Mouse (Mus musculus): ENCODE measurements at regions not wholly inside any gene's neighbourhood (a gene's known extent, or its start where the extent isn't known, plus 50 kb on each side); places are given as distances from the start of the nearest gene placed in this dataset.
A peak's percentile ranks its signal among the peaks of the same experiment; 100 is the strongest.

GRCm38 (mm10) chr16:97234321-97234720 lies 63.8 kb upstream of the Dscam start:
- no peak for DNase-seq (ENCODE audit: low spot score)

GRCm38 (mm10) chr16:97239626-97240025 lies 69.1 kb upstream of the Dscam start:
- DNase-seq (ENCODE audit: low spot score), result no peak

GRCm38 (mm10) chr16:97240085-97240484 lies 69.5 kb upstream of the Dscam start:
- no peak for DNase-seq (ENCODE audit: low spot score)

- DNase-seq (ENCODE audit: low spot score), result no peak
Measured at GRCm38 (mm10) chr16:97240859-97241360, 70.4 kb upstream of the Dscam start.

DNA sequence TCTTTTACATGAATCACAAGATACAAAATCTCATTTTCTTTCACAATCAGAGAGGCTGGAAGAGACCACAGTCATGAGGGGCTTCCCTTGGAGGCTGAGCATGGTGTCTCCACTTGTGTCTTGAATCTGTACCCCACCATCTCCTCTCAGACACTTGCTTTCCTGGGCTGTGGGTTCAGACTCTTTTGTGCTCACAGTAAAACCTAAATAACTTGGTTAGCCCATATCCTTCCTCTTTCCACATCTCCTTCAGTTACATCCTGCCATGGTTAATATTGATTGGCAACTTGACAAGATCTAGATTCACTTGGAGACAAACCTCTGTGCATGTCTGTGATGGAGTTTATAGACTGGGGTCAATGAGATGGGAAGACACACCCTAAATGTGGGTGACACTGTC lies 71.1 kb upstream of the Dscam start:
- DNase-seq (ENCODE audit: low spot score), result no peak

DNA sequence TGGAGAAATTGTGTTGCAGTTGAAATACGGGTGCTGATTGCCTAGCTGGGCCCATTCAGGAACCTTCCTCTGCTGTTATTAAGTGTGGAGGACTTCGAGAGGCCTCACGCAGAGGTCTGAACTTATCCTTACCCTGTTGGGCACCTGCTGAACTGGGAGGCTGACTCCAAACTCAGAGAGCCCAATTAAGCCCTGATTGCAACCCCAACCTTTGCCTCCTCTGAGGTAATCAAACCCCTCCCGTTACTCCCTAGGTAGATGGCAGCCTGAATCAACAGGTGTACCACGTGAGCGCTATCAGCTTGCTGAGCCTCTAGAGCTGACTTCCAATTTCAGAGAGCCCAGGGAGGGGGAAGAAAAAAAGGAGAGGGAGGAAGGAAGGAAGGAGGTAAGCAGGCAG lies 79.9 kb upstream of the Dscam start:
- DNase-seq (ENCODE audit: low spot score), result no peak

DNA sequence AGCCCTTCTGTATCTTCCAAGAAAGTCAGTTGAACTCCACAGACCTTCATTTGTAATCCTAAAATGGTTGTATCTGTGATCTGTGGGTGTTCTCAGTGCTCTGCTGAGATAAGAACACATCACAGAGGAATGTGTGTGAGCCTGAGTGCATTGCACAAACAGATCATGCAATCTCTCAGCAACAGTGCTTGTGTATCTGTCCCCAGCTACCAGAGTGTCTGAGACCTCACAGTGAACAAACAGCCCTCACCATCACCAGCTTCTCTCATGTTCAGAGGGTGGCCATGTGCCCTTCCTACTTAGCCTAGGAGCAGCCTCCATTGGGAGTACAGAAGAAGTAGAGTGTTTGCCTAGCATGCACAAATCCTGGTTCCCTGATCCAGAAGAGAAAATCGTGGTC lies 82.0 kb upstream of the Dscam start:
- DNase-seq (ENCODE audit: low spot score), result no peak

DNA sequence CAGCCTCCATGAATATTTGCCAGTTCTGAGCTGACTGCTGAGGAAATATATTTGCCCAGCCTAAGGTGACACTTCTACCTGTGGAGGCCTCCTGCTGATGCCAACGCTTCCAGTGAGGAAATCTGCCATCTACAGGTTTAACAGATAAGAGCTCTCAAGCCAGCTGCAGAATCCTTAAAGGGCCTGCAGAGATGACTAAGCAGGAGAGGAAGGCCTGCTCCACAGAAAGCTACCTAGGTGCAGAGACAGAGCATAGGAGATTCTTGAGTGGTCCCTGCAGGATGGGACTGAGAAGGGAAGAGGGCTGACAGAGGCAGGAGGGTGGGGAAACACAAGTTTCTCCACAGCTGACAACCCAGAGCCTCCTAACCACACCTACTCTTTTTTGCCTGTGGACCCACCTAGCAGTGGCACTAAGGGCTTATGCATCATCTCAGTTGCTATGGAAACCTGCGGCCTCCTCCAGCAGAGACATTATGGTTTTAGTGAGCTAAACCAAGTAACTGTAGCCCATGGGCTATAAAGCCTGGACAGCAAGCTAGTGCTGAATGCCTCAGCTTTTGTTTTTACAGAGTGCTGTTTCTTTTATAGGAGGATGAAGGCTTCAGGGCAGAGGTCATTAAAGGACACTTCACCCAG lies 82.6 kb upstream of the Dscam start:
- no peak for DNase-seq (ENCODE audit: low spot score)

DNA sequence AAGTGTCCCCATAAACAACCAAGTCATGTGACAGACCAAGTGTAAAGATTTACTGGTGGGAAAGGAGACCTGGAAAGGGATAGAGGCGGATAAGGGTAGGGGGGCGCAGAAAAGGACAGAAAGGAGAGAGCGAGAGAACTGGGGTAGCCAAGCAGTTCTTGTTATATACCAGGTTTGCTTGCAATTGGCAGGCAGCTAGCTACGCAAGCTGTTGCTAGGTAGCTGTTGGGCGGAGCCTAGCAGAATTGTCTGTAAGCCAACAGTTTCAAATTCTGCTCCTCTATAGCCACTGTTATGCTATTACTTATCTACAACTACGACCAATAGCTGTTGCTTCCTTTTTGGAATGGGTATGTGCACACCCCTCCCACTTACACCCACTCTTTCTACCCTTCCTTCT lies 88.3 kb upstream of the Dscam start:
- DNase-seq (ENCODE audit: low spot score), result no peak

- DNase-seq (ENCODE audit: low spot score), result no peak
Measured at GRCm38 (mm10) chr16:97263451-97263850, 92.9 kb upstream of the Dscam start.

DNA sequence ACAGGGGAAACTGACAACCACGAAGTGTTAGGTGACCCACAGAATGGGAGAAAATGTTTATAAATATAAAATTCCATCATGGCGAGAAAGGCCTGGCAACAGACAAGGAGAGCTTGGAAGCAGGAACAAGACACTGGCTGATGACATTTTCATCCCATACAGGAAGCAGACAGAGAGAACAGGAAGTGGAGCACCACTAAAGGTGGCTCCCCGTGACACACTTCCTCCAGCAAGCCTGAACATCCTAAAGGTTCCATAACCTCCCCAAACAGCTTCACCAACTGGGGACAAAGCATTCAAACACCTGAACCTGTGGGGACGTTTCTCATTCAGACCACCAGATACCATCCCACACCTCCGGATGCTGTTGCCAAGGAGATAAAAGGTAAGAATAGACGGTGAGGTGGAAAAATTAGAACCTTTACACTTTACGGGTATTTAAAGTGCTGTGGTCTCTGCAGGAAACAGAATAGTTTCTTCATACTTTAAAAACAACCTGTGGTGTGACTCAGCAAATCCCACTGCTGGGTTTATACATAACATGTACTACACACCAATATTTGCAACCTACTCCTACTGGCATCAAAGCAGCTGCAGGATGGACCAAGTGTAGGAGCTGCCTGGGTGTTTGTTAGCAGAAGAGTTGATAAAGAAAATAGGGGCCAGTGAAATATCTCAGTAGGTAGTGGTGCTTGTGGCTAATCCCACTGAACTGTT lies 86.0 kb upstream of the Bace2 start:
- no peak for DNase-seq (ENCODE audit: low spot score)

GRCm38 (mm10) chr16:97271264-97271663 lies 85.3 kb upstream of the Bace2 start:
- no peak for DNase-seq (ENCODE audit: low spot score)

GRCm38 (mm10) chr16:97272035-97272631 lies 84.4 kb upstream of the Bace2 start:
- peak; percentile 38 for DNase-seq (ENCODE audit: low spot score)

DNA sequence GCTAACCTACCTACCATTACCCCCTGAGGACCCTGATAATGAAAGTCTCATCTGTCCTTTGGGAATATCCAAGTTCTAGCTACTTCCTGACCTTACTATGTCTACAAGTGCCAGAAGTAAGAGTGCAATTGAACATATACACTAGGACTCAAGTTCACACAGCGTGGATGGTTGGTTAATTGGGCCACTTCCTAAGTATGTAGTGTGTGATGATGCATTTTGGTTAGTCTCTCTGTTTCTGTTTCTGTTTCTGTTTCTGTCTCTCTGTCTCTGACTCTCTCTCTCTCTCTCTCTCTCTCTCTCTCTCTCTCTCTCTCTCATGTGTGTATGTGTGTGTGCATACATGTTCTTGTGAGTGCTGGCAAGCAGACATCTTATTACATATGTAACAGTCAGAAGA lies 77.6 kb upstream of the Bace2 start:
- DNase-seq (ENCODE audit: low spot score), result no peak

DNA sequence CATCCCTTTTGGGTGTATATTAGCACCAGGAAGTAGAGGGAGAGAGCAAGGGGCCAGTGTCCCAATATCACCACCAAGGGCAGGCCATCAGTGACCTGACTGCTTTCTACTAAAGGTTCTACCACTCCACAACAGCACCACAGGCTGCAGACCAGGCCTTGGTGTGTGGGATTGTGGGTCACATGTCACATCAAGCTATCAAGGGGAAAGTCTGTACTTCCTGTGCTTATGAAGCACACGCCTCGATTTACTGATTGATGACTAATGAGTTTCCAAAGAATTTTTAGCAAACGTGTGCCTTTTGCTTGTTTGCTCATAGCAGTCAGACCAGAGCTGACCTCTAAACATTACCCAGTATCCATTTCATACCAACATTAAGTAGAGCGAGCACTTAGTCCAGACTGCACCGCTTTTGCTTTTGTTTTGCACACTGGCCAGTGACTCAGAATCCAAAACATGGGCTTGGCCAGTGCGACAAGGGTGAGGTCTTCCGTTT lies 74.9 kb upstream of the Bace2 start:
- no peak for DNase-seq (ENCODE audit: low spot score)

DNA sequence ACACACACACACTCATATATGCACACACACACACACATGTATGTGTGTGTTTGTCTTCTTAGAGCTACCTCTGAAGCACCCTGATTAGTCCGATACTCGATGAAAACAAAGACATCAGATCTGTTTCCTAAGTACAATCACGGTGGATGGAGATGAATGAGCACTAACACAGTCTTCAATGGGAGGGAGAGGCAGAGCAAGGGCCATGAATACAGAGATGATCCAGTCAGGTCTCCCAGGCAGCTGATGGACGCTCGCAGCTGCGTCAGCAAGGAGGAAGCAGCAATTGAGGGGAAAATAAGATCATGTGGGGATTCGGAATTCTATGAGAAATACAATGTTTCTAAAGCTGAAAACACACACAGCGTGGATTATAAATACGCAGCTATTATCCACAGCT lies 73.6 kb upstream of the Bace2 start:
- no peak for DNase-seq (ENCODE audit: low spot score)

DNA sequence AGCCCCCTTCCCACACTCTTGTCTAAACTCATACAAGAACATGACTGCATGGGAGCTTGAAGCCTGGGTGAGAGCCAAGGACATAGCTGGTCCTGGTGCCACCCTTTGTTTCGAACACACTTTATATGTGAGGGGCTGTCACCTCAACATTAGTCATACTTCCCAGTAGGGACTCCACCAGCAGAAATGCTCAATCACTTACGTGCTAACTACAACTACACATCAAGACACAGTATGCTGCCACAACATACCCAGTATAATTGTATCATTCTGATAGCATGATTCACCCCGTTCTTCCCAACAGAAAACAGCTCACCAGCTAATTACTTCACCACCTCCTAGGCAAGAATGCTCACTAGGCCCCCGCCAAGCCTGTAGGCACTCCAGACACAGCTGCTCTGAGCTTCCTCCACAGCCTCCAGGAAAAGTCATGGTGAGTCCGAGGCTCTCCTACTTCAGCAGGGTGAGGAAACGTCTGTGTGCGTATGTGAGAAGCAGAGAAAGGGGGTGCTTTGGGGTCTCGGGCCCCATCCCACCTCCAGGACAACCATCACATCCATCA lies 70.6 kb upstream of the Bace2 start:
- no peak for DNase-seq (ENCODE audit: low spot score)

GRCm38 (mm10) chr16:97286717-97287116 lies 69.8 kb upstream of the Bace2 start:
- DNase-seq (ENCODE audit: low spot score), result no peak

DNA sequence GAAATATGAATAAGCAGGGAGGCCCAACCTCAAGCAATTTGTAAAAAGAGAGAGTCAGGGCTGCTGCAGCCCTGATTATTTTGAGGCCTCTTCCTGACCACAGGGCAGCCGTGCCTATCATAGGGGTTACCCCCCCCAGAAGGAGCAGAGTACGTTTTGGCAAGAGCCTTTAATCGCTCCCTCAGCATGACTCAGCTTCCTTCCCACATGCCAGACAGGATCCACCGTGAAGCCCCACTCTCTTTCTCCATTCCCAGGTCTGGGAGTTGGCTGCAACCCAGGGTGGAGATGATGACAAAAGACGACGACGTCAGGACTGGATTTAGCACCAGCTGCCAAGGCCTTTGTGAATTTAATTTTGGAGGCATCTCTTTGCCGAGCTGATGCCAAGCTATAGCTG lies 67.9 kb upstream of the Bace2 start:
- no peak for DNase-seq (ENCODE audit: low spot score)

GRCm38 (mm10) chr16:97292484-97293048 lies 64.0 kb upstream of the Bace2 start:
- DNase-seq (ENCODE audit: low spot score), result no peak

- DNase-seq (ENCODE audit: low spot score), result peak; percentile 31
Measured at GRCm38 (mm10) chr16:97293273-97293672, 63.3 kb upstream of the Bace2 start.

- no peak for DNase-seq (ENCODE audit: low spot score)
Measured at GRCm38 (mm10) chr16:97297140-97297539, 59.4 kb upstream of the Bace2 start.
